Mouse (Mus musculus) lung, adult 2 months (tissue): ENCODE results near the gene Rffl.

Source experiments
- CTCF ChIP-seq: fragments of 200-500 bp; IDR thresholded peaks from 2 replicates; pipeline ENCODE4 v1.5.1; 2011; ENCODE audit warnings: mild to moderate bottlenecking, low read length, control low read depth; ENCODE audit not compliant: insufficient read depth
- POLR2A ChIP-seq: fragments of 200-500 bp; IDR thresholded peaks from 2 replicates; pipeline ENCODE4 v1.6.1; 2011; ENCODE audit warnings: low read depth, mild to moderate bottlenecking, control low read depth, low read length, borderline replicate concordance; ENCODE audit errors: extremely low read depth

DNA sequence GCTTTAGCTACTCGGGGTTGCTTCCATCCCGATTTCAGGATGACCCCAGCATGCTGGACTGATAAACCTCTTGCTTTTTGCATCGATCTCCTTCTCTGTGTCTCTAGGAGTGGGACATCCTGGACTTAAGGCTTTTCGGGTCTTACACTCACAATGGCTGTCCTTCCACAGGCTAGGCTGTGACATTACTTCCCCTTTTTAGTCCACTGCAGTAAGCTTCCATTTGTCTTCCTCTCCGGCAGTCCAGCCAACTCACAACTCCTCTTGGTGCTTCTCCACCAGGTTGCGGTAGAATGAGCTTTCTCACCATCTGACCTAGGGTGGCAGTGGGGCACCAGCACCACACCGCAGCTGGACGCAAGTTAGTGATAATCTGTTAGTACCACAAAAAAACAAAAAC, 37.1 kb downstream of the Rffl start:
- TF ChIP-seq POLR2A (no peak), CTCF (no peak)
